Mouse (Mus musculus) liver, embryonic 11.5 days (tissue): Measurements from ENCODE around the gene Exosc2. TPM values are rescaled to one million over a fixed set of nuclear protein-coding genes. Genes with fewer than 3 reads are reported as not detected.
A peak's percentile ranks its signal among the peaks of the same experiment; 100 is the strongest.

Experiments used
- ATAC-seq: fragments of 200-750 bp; cut with Nextera tagmentation; replicated peaks from 2 replicates; pipeline ENCODE4 v1.8.0; 2017; ENCODE audit warnings: moderate number of reproducible peaks, mild to moderate bottlenecking, moderate TSS enrichment, moderate library complexity; ENCODE audit not compliant: low FRiP score
- DNase-seq: peaks from one replicate; pipeline ENCODE4 v3.0.0-alpha.2; 2017; ENCODE audit warnings: low spot score
- H3K27ac ChIP-seq: fragments of 300-500 bp; sonication (generic); 2 replicates; pipeline ENCODE4 v1.5.1; 2014; ENCODE audit warnings: mild to moderate bottlenecking, low read depth, low read length, control low read depth
- H3K27me3 ChIP-seq: fragments of 300-500 bp; sonication (generic); replicated peaks from 2 replicates; pipeline ENCODE4 v1.6.1; 2014; ENCODE audit warnings: low read length, mixed read lengths; ENCODE audit not compliant: control insufficient read depth, insufficient read depth
- H3K36me3 ChIP-seq: fragments of 300-500 bp; sonication (generic); 2 replicates; pipeline ENCODE4 v1.6.1; 2014; ENCODE audit warnings: mild to moderate bottlenecking, low read length, moderate library complexity, mixed read lengths; ENCODE audit not compliant: control insufficient read depth, insufficient read depth
- H3K4me1 ChIP-seq: fragments of 300-500 bp; sonication (generic); replicated peaks from 2 replicates; pipeline ENCODE4 v1.6.1; 2014; ENCODE audit warnings: low read length, mixed read lengths; ENCODE audit not compliant: control insufficient read depth, insufficient read depth
- H3K4me2 ChIP-seq: fragments of 300-500 bp; sonication (generic); 2 replicates; pipeline ENCODE4 v1.6.1; 2014; ENCODE audit warnings: mild to moderate bottlenecking, control low read depth, moderate library complexity
- H3K4me3 ChIP-seq: fragments of 300-500 bp; sonication (generic); 2 replicates; pipeline ENCODE4 v1.5.1; 2014; ENCODE audit warnings: low read depth, low read length, control low read depth
- H3K9ac ChIP-seq: fragments of 300-500 bp; sonication (generic); 2 replicates; pipeline ENCODE4 v1.6.1; 2014; ENCODE audit warnings: low read depth, low read length, control low read depth
- H3K9me3 ChIP-seq: fragments of 300-500 bp; sonication (generic); 2 replicates; pipeline ENCODE4 v1.6.1; 2016; ENCODE audit warnings: low read length, inconsistent platforms, mixed read lengths; ENCODE audit not compliant: control insufficient read depth
- WGBS: fragments of 180-500 bp; shearing (Covaris S2); extraction: QIAGEN DNeasy Blood & Tissue Kit; methylation state at CpG from one replicate; pipeline ENCODE4 v1.1.7; 2014; 5-methylcytosine and 5-hydroxymethylcytosine counted together
- polyA plus RNA-seq: library from polyadenylated mRNA; unstranded; fragments of >200 nt; fragmentation: Nextera tagmentation; extraction: Ambion mirVana; gene quantifications from 2 replicates; pipeline ENCODE4 v1.2.1, GENCODE M21; 2014

Exosc2 gene
- polyA plus RNA-seq, 1 experiment from 2014 or later: 96.1 TPM

DNA sequence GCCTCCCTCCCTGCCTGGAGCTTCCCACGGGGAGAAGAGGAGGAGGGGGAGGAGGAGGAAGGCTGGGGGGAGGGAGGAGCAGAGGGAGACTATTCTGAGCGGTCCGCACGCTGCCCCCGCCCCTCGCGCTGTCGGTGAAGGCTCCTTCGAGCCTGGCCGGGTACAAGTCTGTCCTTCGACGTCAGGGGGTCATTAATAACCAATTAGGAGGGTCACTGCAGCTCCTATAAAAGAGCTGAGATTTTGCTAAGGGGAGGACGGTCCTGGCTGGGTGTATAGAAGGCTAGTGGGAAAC, 31.1 kb upstream of the Exosc2 start:
- peaks cover 4% of the 10 kb centered on the region; the same call in 1 of the 2 replicates for H3K4me1 ChIP-seq
- no peak overlapping the region for H3K9ac ChIP-seq
- H3K9me3 ChIP-seq: no peaks in the 10 kb centered on the region
- no peak for DNase-seq
- WGBS: under 1% methylated on average over 13 of the region's 13 CpGs
- H3K4me3 ChIP-seq: no peak overlapping the region
- H3K36me3 ChIP-seq: no peaks in the 10 kb centered on the region
- H3K27ac ChIP-seq: no peak overlapping the region
- no peak overlapping the region for H3K4me2 ChIP-seq
- ATAC-seq: no peak
- H3K27me3 ChIP-seq: peaks cover 100% of the 10 kb centered on the region

DNA sequence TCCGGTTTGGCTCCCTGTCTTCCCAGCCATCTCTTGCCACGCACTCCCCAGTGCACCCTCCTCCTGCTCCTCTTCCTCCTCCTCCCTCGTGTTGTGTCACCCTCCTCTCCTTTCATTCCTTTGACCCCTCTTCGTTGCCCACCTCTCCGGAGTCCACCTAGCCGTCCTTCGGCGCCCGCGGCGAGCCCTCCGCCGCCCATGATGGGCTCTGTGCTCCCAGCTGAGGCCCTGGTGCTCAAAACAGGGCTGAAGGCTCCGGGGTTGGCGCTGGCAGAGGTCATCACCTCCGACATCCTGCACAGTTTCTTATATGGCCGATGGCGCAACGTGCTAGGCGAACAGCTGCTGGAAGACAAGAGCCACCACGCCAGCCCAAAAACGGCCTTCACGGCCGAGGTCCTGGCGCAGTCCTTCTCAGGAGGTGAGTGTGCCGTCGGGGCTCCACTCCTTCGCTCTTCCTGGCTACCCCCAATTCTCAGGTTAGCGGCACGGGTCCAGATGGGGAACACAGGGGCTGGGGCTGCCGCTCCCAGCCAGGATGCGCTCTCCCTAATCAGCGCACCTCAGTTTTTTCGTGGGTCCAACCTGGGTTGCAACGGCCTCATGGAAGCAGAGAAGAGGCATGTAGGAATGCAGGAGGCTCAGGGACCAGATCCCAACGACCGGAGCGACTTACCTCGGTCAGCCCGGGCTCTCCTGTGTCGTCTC, 30.5 kb upstream of the Exosc2 start, which contains the start of gene Prdm12:
Gene Prdm12 (plus strand): TSS at position 137 of the 708 bp plus-strand sequence.
- H3K9me3 ChIP-seq: no peaks in the 10 kb centered on the region
- no peak within 1 kb of the TSS for H3K4me2 ChIP-seq
- ATAC-seq: no peak
- peaks cover 4% of the 10 kb centered on the region; the same call in 1 of the 2 replicates for H3K4me1 ChIP-seq
- no peak within 1 kb of the TSS for H3K27ac ChIP-seq
- no peak within 1 kb of the TSS for H3K4me3 ChIP-seq
- peaks cover 100% of the 10 kb centered on the region for H3K27me3 ChIP-seq
- WGBS: 3% methylated on average over 41 of the region's 41 CpGs
- no peak for DNase-seq
- no peak within 1 kb of the TSS for H3K9ac ChIP-seq
- H3K36me3 ChIP-seq: no peaks in the 10 kb centered on the region

DNA sequence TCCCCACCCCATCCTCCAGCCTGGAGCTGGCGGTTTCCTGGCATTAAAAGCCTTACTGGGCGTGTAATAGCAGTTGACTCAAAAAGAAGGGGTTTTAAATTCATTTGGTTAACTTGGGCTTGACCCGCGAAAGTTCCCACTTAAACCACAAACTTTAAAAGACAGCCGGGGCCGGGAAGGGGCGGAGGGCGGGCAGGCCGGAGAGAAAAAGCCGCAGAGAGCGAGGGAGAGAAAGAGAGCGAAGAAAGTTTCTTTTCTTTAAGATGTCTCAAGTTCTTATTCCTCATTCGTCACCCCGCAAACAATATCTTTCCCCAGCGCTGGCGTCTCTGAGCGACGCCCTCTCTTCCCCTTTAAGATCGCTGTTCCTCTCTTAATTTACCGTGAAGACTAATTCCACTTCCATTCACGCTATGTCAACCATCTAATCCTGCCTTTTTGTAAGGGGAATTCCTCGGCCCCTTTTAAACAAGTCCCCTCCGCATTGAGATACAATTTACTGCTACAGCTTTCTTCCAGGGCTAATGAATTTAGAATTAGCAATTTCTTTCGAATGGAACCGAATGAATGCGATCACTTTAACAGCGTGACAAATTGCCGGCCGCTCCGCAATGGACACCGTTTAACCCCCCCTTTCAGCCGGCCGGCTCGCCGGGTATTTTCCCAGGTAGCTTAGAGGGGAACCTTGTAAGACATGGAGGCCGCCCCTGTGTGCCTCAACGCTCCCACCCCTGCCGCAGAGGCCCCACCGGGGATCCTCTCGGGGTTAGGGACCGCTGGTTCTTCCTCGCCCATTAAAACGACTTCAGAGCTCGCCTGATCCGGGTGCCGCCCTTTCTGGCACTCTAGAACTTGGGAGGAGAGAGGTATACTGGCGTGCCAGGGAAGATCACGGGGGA, 29.7 kb upstream of the Exosc2 start:
- no peak overlapping the region for H3K4me2 ChIP-seq
- ATAC-seq: no peak
- H3K36me3 ChIP-seq: no peaks in the 10 kb centered on the region
- H3K27ac ChIP-seq: no peak overlapping the region
- peaks cover 97% of the 10 kb centered on the region for H3K27me3 ChIP-seq
- WGBS: 2% methylated on average over 48 of the region's 48 CpGs
- no peak overlapping the region for H3K9ac ChIP-seq
- DNase-seq: no peak
- 0 out of 2 replicates have a peak, but pooled peaks cover 4% of the 10 kb centered on the region for H3K4me1 ChIP-seq
- no peak overlapping the region for H3K4me3 ChIP-seq
- H3K9me3 ChIP-seq: no peaks in the 10 kb centered on the region

DNA sequence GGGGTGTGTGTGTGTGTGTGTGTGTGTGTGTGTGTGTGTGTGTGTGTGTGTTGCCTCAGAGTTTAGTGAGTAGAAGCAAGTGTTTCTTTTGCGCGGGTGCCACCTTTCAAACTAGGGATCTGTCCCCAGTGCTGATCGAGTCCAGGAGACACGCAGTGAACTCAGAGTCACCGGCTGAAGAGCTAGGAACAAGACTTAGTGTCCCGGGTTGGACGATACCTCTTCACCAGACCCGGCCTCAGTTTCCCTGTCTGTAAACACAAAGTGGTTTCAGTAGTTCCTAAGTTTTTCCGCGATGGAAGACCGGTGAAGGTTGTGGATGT, 29.0 kb upstream of the Exosc2 start:
- no peak overlapping the region for H3K4me2 ChIP-seq
- H3K4me3 ChIP-seq: no peak overlapping the region
- H3K4me1 ChIP-seq: 0 out of 2 replicates have a peak, but pooled peaks cover under 1% of the 10 kb centered on the region
- ATAC-seq (no peak), DNase-seq (no peak)
- peaks cover 97% of the 10 kb centered on the region for H3K27me3 ChIP-seq
- H3K27ac ChIP-seq: no peak overlapping the region
- WGBS: 2% methylated on average over 11 of the region's 11 CpGs
- H3K36me3 ChIP-seq: no peaks in the 10 kb centered on the region
- no peak overlapping the region for H3K9ac ChIP-seq
- H3K9me3 ChIP-seq: no peaks in the 10 kb centered on the region

DNA sequence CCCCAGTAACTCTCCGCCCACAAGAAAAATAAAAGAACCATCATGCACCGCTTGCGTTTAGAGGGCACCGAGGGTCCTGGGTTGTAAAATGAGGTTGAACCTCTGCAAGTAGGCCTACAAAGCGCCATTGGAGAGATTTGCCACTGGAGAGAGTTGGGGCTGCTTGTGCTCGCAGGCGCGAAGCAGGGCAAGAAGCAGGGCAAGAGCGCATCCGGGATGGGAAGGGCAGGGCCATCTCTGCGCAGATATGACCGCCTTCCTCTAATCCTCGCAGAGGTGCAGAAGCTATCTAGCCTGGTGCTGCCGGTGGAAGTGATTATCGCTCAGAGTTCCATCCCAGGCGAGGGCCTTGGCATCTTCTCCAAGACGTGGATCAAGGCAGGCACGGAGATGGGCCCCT, 28.6 kb upstream of the Exosc2 start:
- no peak overlapping the region for H3K9ac ChIP-seq

DNA sequence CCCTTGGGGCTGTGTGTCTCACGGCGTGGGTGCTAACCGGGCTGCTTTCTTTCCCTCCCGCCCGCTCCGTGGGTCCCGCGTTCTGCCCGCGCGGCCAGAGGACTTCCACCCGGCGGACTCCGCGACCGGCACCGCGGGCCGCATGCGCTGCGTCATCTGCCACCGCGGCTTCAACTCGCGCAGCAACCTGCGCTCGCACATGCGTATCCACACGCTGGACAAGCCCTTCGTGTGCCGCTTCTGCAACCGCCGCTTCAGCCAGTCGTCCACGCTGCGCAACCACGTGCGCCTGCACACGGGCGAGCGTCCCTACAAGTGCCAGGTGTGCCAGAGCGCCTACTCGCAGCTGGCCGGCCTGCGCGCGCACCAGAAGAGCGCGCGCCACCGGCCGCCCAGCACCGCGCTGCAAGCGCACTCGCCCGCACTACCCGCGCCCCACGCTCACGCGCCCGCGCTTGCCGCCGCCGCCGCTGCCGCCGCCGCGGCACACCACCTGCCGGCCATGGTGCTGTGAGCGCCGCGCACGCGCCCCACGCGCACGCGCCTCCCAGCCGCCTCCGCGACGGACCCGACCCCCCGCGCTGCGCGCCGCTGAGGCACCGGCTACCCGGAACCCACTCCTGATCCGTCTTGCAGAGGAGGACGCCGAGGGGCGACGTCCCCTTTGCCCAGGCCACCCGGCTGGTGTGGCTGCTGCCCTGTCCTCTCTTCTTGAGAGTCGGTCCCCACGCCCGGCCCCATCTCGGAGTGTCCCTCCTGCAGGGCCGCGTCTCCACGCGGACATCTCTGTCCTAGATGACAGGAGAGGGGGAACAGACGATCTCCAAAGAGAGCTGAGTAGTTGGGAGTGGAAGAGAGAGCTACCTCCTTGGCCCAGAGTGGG, 16.3 kb upstream of the Exosc2 start:
- Histone ChIP-seq H3K4me2 (peak overlapping the region; percentile 90), H3K27me3 (peaks cover 87% of the 10 kb centered on the region), H3K27ac (no peak overlapping the region), H3K9ac (no peak overlapping the region), H3K4me3 (peak overlapping the region; percentile 60), H3K36me3 (no peaks in the 10 kb centered on the region), H3K4me1 (no peaks in the 10 kb centered on the region; the same call in 1 of the 2 replicates), H3K9me3 (no peaks in the 10 kb centered on the region; the same call in 1 of the 2 replicates)
- no peak for ATAC-seq
- 1% methylated on average over 104 of the region's 109 CpGs for WGBS
- peak; percentile 44 for DNase-seq

More for the DNA sequence above, 28.6 kb upstream of the Exosc2 start:
- Histone ChIP-seq H3K36me3 (no peaks in the 10 kb centered on the region), H3K27ac (no peak overlapping the region), H3K4me1 (no peaks in the 10 kb centered on the region), H3K4me3 (no peak overlapping the region), H3K9me3 (no peaks in the 10 kb centered on the region), H3K27me3 (peaks cover 96% of the 10 kb centered on the region), H3K4me2 (no peak overlapping the region)
- ATAC-seq (no peak), DNase-seq (no peak)
- WGBS: 6% methylated on average over 18 of the region's 18 CpGs

DNA sequence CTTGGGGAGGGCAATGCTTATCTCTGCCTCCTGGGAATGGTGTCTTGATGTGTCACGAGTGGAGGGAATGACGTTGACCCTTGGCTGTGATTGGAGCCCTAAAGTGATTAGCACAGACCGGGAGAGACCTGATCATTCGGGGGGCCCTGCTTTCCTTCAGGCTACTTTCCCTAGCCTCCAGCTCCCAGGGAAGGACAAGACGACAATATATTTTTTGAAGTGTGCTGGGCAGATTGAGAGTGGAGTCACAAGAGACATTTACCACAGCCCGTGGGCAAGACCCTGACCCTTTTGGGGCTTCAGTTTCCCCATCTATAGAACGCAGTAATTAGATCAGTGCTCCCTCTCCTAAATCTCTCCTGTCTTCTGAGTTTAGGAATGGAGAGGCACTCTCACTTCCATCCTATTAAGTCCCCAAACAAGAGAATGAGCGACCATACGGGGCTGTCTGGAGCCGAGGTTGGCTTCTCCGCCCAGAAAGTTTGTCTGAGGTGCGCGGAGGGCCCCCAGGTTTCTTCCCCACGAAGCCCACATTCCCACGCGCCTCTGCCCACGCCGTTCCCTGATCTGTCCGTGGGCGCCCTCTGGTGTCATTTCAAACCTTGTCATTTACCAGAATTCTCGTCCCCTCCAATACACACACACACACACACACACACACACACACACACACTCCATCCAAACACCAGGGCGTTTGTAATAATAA, 15.5 kb upstream of the Exosc2 start:
- Histone ChIP-seq H3K4me1 (no peaks in the 10 kb centered on the region; the same call in 1 of the 2 replicates), H3K9me3 (no peaks in the 10 kb centered on the region; the same call in 1 of the 2 replicates), H3K27me3 (peaks cover 81% of the 10 kb centered on the region), H3K9ac (no peak overlapping the region), H3K4me3 (peak overlapping the region; percentile 60), H3K36me3 (no peaks in the 10 kb centered on the region), H3K4me2 (peak overlapping the region; percentile 90), H3K27ac (no peak overlapping the region)
- WGBS: 9% methylated on average over 22 of the region's 22 CpGs
- no peak for ATAC-seq
- peak; percentile 43 for DNase-seq

DNA sequence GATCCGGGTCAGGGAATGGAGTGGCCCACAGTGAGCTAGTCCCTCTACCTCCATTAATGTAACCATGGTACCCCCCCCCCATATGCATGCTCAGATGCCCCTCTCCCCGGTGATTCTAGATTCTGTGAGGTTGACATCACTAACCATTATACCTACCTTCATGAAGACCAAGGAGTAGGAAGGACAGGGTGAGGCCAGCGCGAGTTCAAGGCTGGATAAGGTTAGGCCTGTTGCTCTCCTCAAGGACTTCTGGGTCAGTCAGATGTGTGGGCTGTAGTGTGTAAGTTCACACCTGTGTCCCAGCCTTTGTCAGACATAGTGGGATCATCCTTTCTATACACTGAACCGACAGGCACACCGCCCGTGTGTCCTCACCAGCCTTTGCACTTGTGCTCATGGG, 14.1 kb upstream of the Exosc2 start:
- no peak overlapping the region for H3K4me2 ChIP-seq
- no peak overlapping the region for H3K9ac ChIP-seq
- no peak for ATAC-seq
- H3K27ac ChIP-seq: no peak overlapping the region
- no peaks in the 10 kb centered on the region; the same call in 1 of the 2 replicates for H3K9me3 ChIP-seq
- peaks cover 68% of the 10 kb centered on the region for H3K27me3 ChIP-seq
- H3K36me3 ChIP-seq: no peaks in the 10 kb centered on the region
- no peaks in the 10 kb centered on the region; the same call in 1 of the 2 replicates for H3K4me1 ChIP-seq
- no peak for DNase-seq
- WGBS: 79% methylated on average over 7 of the region's 7 CpGs
- no peak overlapping the region for H3K4me3 ChIP-seq
